Mouse (Mus musculus) cerebellum, adult 11-12 months (tissue): ENCODE measurements around the gene Ust.

Experiments used
- DNase-seq: peaks from one replicate; pipeline ENCODE4 v3.0.0; 2022

The Ust gene

GRCm38 (mm10) chr10:8173032-8173431, 345.6 kb downstream of the Ust start:
- DNase-seq: no peak

- no peak for DNase-seq
Observed at GRCm38 (mm10) chr10:8171556-8171955, 347.1 kb downstream of the Ust start.
